Mouse (Mus musculus): Measurements from ENCODE around the gene Hdac7. TPM values are rescaled to one million over a fixed set of nuclear protein-coding genes. Genes with fewer than 3 reads are reported as not detected.
A peak's percentile ranks its signal among the peaks of the same experiment; 100 is the strongest.

The Hdac7 gene
- polyA plus RNA-seq, 1 experiment, result 14.4 TPM

DNA sequence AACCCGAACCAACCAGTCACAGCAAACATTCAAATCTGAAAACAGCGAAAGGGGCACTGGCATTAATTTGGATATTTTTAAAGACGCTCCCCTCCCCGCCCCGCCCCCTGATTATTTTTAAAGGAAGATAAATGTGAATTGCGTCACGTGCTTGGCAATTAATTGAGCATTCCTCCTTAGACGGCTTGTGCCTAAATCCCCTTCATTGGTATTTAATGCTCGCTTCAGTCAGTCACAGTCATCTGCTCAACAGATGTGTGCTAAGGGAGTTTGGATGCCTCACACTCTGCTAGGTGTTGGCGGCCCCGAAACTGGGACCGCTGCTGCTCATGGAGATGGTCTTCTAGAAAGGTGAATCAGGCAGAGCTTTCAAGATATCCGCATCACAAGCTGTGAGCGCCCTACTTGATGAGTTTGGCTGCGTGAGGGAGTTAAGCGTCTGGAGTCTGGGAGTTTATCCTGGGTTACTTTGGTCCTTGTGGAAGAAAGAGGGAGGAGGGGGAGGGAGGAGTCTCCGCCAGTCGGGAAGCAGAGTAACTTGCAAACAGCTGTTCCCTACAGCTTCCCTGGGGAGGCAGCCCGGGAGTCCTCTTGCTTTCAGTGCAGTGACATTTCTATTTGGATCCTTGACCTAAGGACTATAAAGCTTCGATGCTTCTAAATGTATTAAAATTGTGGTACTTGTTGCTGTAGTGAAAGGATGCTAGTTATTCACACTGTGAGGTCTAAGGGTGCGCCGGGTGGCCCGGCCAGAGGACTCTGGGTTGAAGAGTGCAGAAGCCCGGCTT is 62.1 kb downstream of the Hdac7 start:
- H3K4me3 ChIP-seq (ENCODE audit: low read depth, low read length), result peak overlapping the region; percentile 21
- no peak overlapping the region for H3K27ac ChIP-seq (ENCODE audit: insufficient read depth, low read length)
- H3K4me1 ChIP-seq (ENCODE audit: control insufficient read depth, insufficient read depth, low read length), result peaks cover 4% of the 10 kb centered on the region
- no peak overlapping the region for H3K9ac ChIP-seq (ENCODE audit: low read depth, poor library complexity, severe bottlenecking)
- H3K9me3 ChIP-seq (replicated peaks; ENCODE audit: control insufficient read depth, insufficient read depth, low read length, poor library complexity, severe bottlenecking), result no peaks in the 10 kb centered on the region
- no peaks in the 10 kb centered on the region for H3K36me3 ChIP-seq (ENCODE audit: control insufficient read depth, insufficient read depth, low read length, poor library complexity, severe bottlenecking)
- TF ChIP-seq POLR2A (IDR thresholded peaks at IDR 0.05; ENCODE audit: insufficient read depth, low read length), result no peak
- TF ChIP-seq EP300 (IDR thresholded peaks at IDR 0.05; ENCODE audit: insufficient read depth, low read depth, low read length), result no peak
- TF ChIP-seq CTCF (IDR thresholded peaks at IDR 0.05; ENCODE audit: low read depth, low read length), result no peak
- H3K27me3 ChIP-seq (ENCODE audit: control insufficient read depth, insufficient read depth, low read length, poor library complexity, severe bottlenecking), result no peaks in the 10 kb centered on the region

DNA sequence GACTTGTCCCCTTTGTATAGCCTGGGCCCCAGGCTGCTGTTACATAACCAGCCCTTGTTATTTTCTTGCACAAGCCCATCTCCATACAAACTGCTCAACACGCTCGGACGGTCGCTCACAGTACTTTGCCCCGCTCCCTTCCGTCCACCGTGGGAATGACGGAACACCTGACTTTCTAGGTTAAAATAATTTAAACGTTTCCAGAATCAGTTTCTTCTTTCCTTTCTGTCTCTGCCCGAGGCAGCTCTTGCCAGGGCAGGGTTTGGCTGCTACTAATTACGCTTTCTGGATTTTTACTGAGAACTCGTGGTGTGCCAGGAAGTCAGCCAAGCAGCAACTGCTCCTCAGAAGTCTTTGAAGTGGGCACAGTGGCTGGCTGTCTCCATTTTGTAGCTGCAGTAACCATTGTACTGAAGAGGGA is 63.7 kb downstream of the Hdac7 start:
- Histone ChIP-seq H3K4me3 (ENCODE audit: low read depth, low read length) (no peak overlapping the region), H3K9me3 (replicated peaks; ENCODE audit: control insufficient read depth, insufficient read depth, low read length, poor library complexity, severe bottlenecking) (no peaks in the 10 kb centered on the region), H3K9ac (ENCODE audit: low read depth, poor library complexity, severe bottlenecking) (no peak overlapping the region), H3K27me3 (ENCODE audit: control insufficient read depth, insufficient read depth, low read length, poor library complexity, severe bottlenecking) (no peaks in the 10 kb centered on the region), H3K4me1 (ENCODE audit: control insufficient read depth, insufficient read depth, low read length) (no peaks in the 10 kb centered on the region), H3K36me3 (ENCODE audit: control insufficient read depth, insufficient read depth, low read length, poor library complexity, severe bottlenecking) (no peaks in the 10 kb centered on the region), H3K27ac (ENCODE audit: insufficient read depth, low read length) (no peak overlapping the region)
- TF ChIP-seq CTCF (IDR thresholded peaks at IDR 0.05; ENCODE audit: low read depth, low read length), result no peak
- no peak for TF ChIP-seq POLR2A (IDR thresholded peaks at IDR 0.05; ENCODE audit: insufficient read depth, low read length)
- TF ChIP-seq EP300 (IDR thresholded peaks at IDR 0.05; ENCODE audit: insufficient read depth, low read depth, low read length), result no peak

DNA sequence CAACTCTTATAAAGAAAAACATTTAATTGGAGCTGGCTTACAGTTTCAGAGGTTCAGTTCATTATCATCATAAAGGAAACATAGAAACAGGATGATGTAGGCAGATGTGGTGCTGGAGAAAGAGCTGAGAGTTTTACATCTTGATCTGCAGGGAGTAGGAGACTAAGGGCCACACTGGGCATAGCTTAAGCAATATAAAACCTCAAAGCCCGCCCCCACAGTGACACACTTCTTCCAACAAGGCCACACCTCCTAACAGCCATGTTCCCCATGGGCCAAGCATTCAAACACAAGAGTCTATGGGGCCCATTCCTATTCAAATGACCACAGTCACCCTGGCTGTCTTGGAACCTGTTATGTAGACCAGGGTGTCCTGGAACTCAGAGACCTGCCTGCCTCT is 64.7 kb downstream of the Hdac7 start:
- H3K27ac ChIP-seq (ENCODE audit: insufficient read depth, low read length), result no peak overlapping the region
- H3K9me3 ChIP-seq (replicated peaks; ENCODE audit: control insufficient read depth, insufficient read depth, low read length, poor library complexity, severe bottlenecking), result no peaks in the 10 kb centered on the region
- no peak overlapping the region for H3K9ac ChIP-seq (ENCODE audit: low read depth, poor library complexity, severe bottlenecking)
- H3K27me3 ChIP-seq (ENCODE audit: control insufficient read depth, insufficient read depth, low read length, poor library complexity, severe bottlenecking), result no peaks in the 10 kb centered on the region
- no peak for TF ChIP-seq EP300 (IDR thresholded peaks at IDR 0.05; ENCODE audit: insufficient read depth, low read depth, low read length)
- TF ChIP-seq POLR2A (IDR thresholded peaks at IDR 0.05; ENCODE audit: insufficient read depth, low read length), result no peak
- TF ChIP-seq CTCF (IDR thresholded peaks at IDR 0.05; ENCODE audit: low read depth, low read length), result no peak
- no peaks in the 10 kb centered on the region for H3K36me3 ChIP-seq (ENCODE audit: control insufficient read depth, insufficient read depth, low read length, poor library complexity, severe bottlenecking)
- no peak overlapping the region for H3K4me3 ChIP-seq (ENCODE audit: low read depth, low read length)
- no peaks in the 10 kb centered on the region for H3K4me1 ChIP-seq (ENCODE audit: control insufficient read depth, insufficient read depth, low read length)

- Histone ChIP-seq H3K4me3 (ENCODE audit: low read depth, low read length) (no peak within 1 kb of the TSS), H3K9me3 (replicated peaks; ENCODE audit: control insufficient read depth, insufficient read depth, low read length, poor library complexity, severe bottlenecking) (no peaks in the 10 kb centered on the region), H3K9ac (ENCODE audit: low read depth, poor library complexity, severe bottlenecking) (no peak within 1 kb of the TSS), H3K27ac (ENCODE audit: insufficient read depth, low read length) (no peak within 1 kb of the TSS), H3K4me1 (ENCODE audit: control insufficient read depth, insufficient read depth, low read length) (no peaks in the 10 kb centered on the region), H3K27me3 (ENCODE audit: control insufficient read depth, insufficient read depth, low read length, poor library complexity, severe bottlenecking) (no peaks in the 10 kb centered on the region), H3K36me3 (ENCODE audit: control insufficient read depth, insufficient read depth, low read length, poor library complexity, severe bottlenecking) (no peaks in the 10 kb centered on the region)
- no peak for TF ChIP-seq POLR2A (IDR thresholded peaks at IDR 0.05; ENCODE audit: insufficient read depth, low read length)
- TF ChIP-seq CTCF (IDR thresholded peaks at IDR 0.05; ENCODE audit: low read depth, low read length), result no peak
- no peak for TF ChIP-seq EP300 (IDR thresholded peaks at IDR 0.05; ENCODE audit: insufficient read depth, low read depth, low read length)
Observed at GRCm38 (mm10) chr15:97778311-97779098, 65.8 kb downstream of the Hdac7 start, which contains the start of gene Slc48a1. Slc48a1 (plus strand) TSS chr15:97778520.

DNA sequence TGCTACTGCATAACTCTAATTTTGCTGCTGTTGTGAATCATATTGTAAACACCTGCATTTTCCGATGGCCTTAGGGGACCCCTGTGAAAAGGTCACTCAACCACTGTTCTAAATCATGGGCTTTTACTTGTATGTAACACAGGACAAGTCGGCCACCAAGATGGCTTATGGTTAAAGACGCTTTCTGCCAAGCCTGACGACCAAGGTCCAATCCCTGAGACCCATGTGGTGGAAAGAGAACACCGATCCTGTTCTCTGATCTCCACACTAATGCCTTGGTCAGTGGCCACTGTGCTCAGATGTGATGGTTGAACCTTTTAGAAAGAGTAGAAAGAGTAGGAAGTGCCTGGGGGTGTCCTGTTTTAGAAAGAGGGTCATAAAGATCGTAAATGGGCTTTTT is 67.4 kb downstream of the Hdac7 start:
- no peak overlapping the region for H3K27ac ChIP-seq (ENCODE audit: insufficient read depth, low read length)
- no peaks in the 10 kb centered on the region for H3K4me1 ChIP-seq (ENCODE audit: control insufficient read depth, insufficient read depth, low read length)
- H3K4me3 ChIP-seq (ENCODE audit: low read depth, low read length), result no peak overlapping the region
- no peaks in the 10 kb centered on the region for H3K27me3 ChIP-seq (ENCODE audit: control insufficient read depth, insufficient read depth, low read length, poor library complexity, severe bottlenecking)
- H3K9me3 ChIP-seq (replicated peaks; ENCODE audit: control insufficient read depth, insufficient read depth, low read length, poor library complexity, severe bottlenecking), result no peaks in the 10 kb centered on the region
- TF ChIP-seq POLR2A (IDR thresholded peaks at IDR 0.05; ENCODE audit: insufficient read depth, low read length), result no peak
- TF ChIP-seq CTCF (IDR thresholded peaks at IDR 0.05; ENCODE audit: low read depth, low read length), result no peak
- no peak for TF ChIP-seq EP300 (IDR thresholded peaks at IDR 0.05; ENCODE audit: insufficient read depth, low read depth, low read length)
- H3K9ac ChIP-seq (ENCODE audit: low read depth, poor library complexity, severe bottlenecking), result no peak overlapping the region
- no peaks in the 10 kb centered on the region for H3K36me3 ChIP-seq (ENCODE audit: control insufficient read depth, insufficient read depth, low read length, poor library complexity, severe bottlenecking)

DNA sequence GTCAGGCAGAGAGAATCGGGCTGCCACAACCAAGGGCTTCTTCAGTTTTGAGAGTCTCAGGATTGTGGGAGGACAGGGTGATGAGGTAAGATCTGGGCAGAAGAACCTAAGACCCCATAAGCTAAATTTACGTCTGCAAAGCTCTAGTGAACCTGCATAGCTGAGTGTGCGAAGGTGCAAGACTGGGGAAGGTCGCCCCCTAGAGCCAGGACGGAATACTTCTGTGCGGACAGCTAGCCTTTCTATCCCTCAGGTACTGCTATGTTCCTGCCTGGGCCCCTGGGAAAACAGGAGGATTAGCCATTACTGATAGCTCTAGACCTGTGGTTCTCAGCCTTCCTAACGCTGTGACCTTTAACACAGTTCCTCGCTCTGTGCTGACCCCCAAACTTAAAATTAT is 67.8 kb downstream of the Hdac7 start:
- no peak for TF ChIP-seq POLR2A (IDR thresholded peaks at IDR 0.05; ENCODE audit: insufficient read depth, low read length)
- TF ChIP-seq CTCF (IDR thresholded peaks at IDR 0.05; ENCODE audit: low read depth, low read length), result peak; percentile 85
- no peak for TF ChIP-seq EP300 (IDR thresholded peaks at IDR 0.05; ENCODE audit: insufficient read depth, low read depth, low read length)
- H3K9me3 ChIP-seq (replicated peaks; ENCODE audit: control insufficient read depth, insufficient read depth, low read length, poor library complexity, severe bottlenecking), result no peaks in the 10 kb centered on the region
- H3K36me3 ChIP-seq (ENCODE audit: control insufficient read depth, insufficient read depth, low read length, poor library complexity, severe bottlenecking), result no peaks in the 10 kb centered on the region
- H3K27ac ChIP-seq (ENCODE audit: insufficient read depth, low read length), result no peak overlapping the region
- H3K27me3 ChIP-seq (ENCODE audit: control insufficient read depth, insufficient read depth, low read length, poor library complexity, severe bottlenecking), result no peaks in the 10 kb centered on the region
- no peak overlapping the region for H3K4me3 ChIP-seq (ENCODE audit: low read depth, low read length)
- H3K4me1 ChIP-seq (ENCODE audit: control insufficient read depth, insufficient read depth, low read length), result no peaks in the 10 kb centered on the region
- H3K9ac ChIP-seq (ENCODE audit: low read depth, poor library complexity, severe bottlenecking), result no peak overlapping the region
